Mouse (Mus musculus) cortical plate, adult 2 months (tissue): ENCODE measurements around the gene H2-DMa.

Experiments used
- CTCF ChIP-seq: fragments of 200-500 bp; IDR thresholded peaks from 2 replicates; pipeline ENCODE4 v1.5.1; 2011; ENCODE audit warnings: mild to moderate bottlenecking, control low read depth, low read length; ENCODE audit not compliant: insufficient read depth; ENCODE audit errors: extremely low read depth
- POLR2A ChIP-seq: fragments of 200-500 bp; IDR thresholded peaks from 2 replicates; pipeline ENCODE4 v1.6.1; 2011; ENCODE audit warnings: mild to moderate bottlenecking, low read length, control low read depth; ENCODE audit not compliant: insufficient read depth; ENCODE audit errors: extremely low read depth

GRCm38 (mm10) chr17:34118113-34118872 is 1.0 kb upstream of the H2-DMa start:
- no peak for TF ChIP-seq CTCF
- no peak for TF ChIP-seq POLR2A
